Mouse (Mus musculus) ES-E14 (cell line): Measurements from ENCODE around the gene Epb42. TPM values are rescaled to one million over a fixed set of nuclear protein-coding genes. Genes with fewer than 3 reads are reported as not detected.

Experiments used
- DNase-seq: peaks from one replicate; pipeline ENCODE4 v3.0.0-alpha.2; 2013; ENCODE audit warnings: low read depth, low spot score
- H3K27ac ChIP-seq: 2 replicates; pipeline ENCODE4 v1.5.1; 2012; ENCODE audit warnings: low read depth, mild to moderate bottlenecking, low read length, moderate library complexity, mixed read lengths; ENCODE audit not compliant: poor library complexity, insufficient read depth, severe bottlenecking
- H3K36me3 ChIP-seq: 2 replicates; pipeline ENCODE4 v1.6.1; 2012; ENCODE audit warnings: mild to moderate bottlenecking, low read length, moderate library complexity, mixed read lengths; ENCODE audit not compliant: control insufficient read depth, poor library complexity, insufficient read depth, severe bottlenecking
- H3K4me1 ChIP-seq, 2 experiments: fragments of 150-350 bp in 1 of 2; sonication (generic) in 1 of 2; 2 replicates each; pipeline ENCODE4 v1.6.1; 2012; ENCODE audit warnings: low read length in 2 of 2, mild to moderate bottlenecking in 1 of 2, mixed read lengths in 1 of 2; ENCODE audit not compliant: control insufficient read depth in 2 of 2, insufficient read depth in 2 of 2, poor library complexity in 1 of 2
- H3K4me3 ChIP-seq, 2 experiments: fragments of 150-350 bp in 1 of 2; sonication (generic) in 1 of 2; 2 replicates each; pipeline ENCODE4 v1.5.1; 2012; ENCODE audit warnings: low read length in 2 of 2, low read depth in 1 of 2, mild to moderate bottlenecking in 1 of 2, mixed read lengths in 1 of 2; ENCODE audit not compliant: insufficient read depth in 1 of 2, poor library complexity in 1 of 2, severe bottlenecking in 1 of 2
- H3K9ac ChIP-seq: 2 replicates; pipeline ENCODE4 v1.6.1; 2012; ENCODE audit warnings: low read depth, mild to moderate bottlenecking, low read length, mixed read lengths; ENCODE audit not compliant: poor library complexity, insufficient read depth, severe bottlenecking
- H3K9me3 ChIP-seq: fragments of 150-350 bp; sonication (generic); 2 replicates; pipeline ENCODE4 v1.6.1; 2012; ENCODE audit warnings: low read depth, mild to moderate bottlenecking, low read length; ENCODE audit not compliant: control insufficient read depth, insufficient read depth
- CHD2 ChIP-seq: IDR thresholded peaks from 2 replicates; pipeline ENCODE4 v1.6.1; 2014; ENCODE audit warnings: mild to moderate bottlenecking, low read depth, low read length, inconsistent platforms
- HCFC1 ChIP-seq: IDR thresholded peaks from 2 replicates; pipeline ENCODE4 v1.6.1; 2012; ENCODE audit warnings: low read length, inconsistent platforms, borderline replicate concordance; ENCODE audit not compliant: insufficient read depth
- MAFK ChIP-seq: IDR thresholded peaks from 2 replicates; pipeline ENCODE4 v1.6.1; 2014; ENCODE audit warnings: mild to moderate bottlenecking, low read depth, low read length, inconsistent platforms; ENCODE audit not compliant: insufficient read depth
- ZC3H11A ChIP-seq: IDR thresholded peaks from 2 replicates; pipeline ENCODE4 v1.6.1; 2012; ENCODE audit warnings: low read depth, mild to moderate bottlenecking, inconsistent platforms, low read length, borderline replicate concordance
- ZNF384 ChIP-seq: IDR thresholded peaks from 2 replicates; pipeline ENCODE4 v1.6.1; 2012; ENCODE audit warnings: low read depth, low read length, inconsistent platforms
- in situ Hi-C, 2 experiments: fragments of 600-800 bp; cut with MboI; formaldehyde crosslinking; loops; one replicate each; pipeline ENCODE4 v1.15.1; 2025; ENCODE audit warnings: low sequenced_read_pairs in 2 of 2, inconsistent platforms in 1 of 2; ENCODE audit not compliant: unreplicated experiment in 2 of 2
- total RNA-seq: library from RNA; depleted of rRNA; stranded (reverse); fragments of 300-350 nt; gene quantifications from 2 replicates; pipeline ENCODE4 v1.2.3, GENCODE M21; 2012

The Epb42 gene
- total RNA-seq, 1 experiment: not detected

GRCm38 (mm10) chr2:121071871-121072270, 35.0 kb upstream of the Epb42 start:
- no peaks in the 10 kb centered on the region; a peak in 1 of 4 replicates for H3K4me1 ChIP-seq
- H3K36me3 ChIP-seq: no peaks in the 10 kb centered on the region
- no peaks in the 10 kb centered on the region for H3K9me3 ChIP-seq
- no peak for TF ChIP-seq ZC3H11A
- TF ChIP-seq CHD2: no peak
- no peak for TF ChIP-seq ZNF384
- no peak for TF ChIP-seq HCFC1
- TF ChIP-seq MAFK: no peak
- no peak overlapping the region for H3K4me3 ChIP-seq
- H3K9ac ChIP-seq: no peak overlapping the region
- no peak overlapping the region for H3K27ac ChIP-seq
- peak; percentile 19 for DNase-seq
- in situ Hi-C loops: no loop called here

GRCm38 (mm10) chr2:121069506-121069905, 32.6 kb upstream of the Epb42 start:
- Histone ChIP-seq H3K4me3 (no peak overlapping the region), H3K36me3 (no peaks in the 10 kb centered on the region), H3K27ac (no peak overlapping the region), H3K4me1 (no peaks in the 10 kb centered on the region; a peak in 1 of 4 replicates), H3K9me3 (no peaks in the 10 kb centered on the region), H3K9ac (no peak overlapping the region)
- in situ Hi-C loops: no loop called here
- no peak for DNase-seq
- no peak for TF ChIP-seq ZC3H11A
- no peak for TF ChIP-seq MAFK
- no peak for TF ChIP-seq ZNF384
- no peak for TF ChIP-seq CHD2
- TF ChIP-seq HCFC1: no peak

- no peaks in the 10 kb centered on the region for H3K36me3 ChIP-seq
- no peak for DNase-seq
- H3K27ac ChIP-seq: no peak overlapping the region
- no peaks in the 10 kb centered on the region for H3K9me3 ChIP-seq
- TF ChIP-seq CHD2 (no peak), ZNF384 (no peak), MAFK (no peak), ZC3H11A (no peak), HCFC1 (no peak)
- no peak overlapping the region for H3K4me3 ChIP-seq
- in situ Hi-C loops: no loop called here
- no peak overlapping the region for H3K9ac ChIP-seq
- no peaks in the 10 kb centered on the region for H3K4me1 ChIP-seq
These were observed 30.2 kb upstream of the Epb42 start for GRCm38 (mm10) chr2:121067116-121067515.

GRCm38 (mm10) chr2:121061315-121061714, 24.4 kb upstream of the Epb42 start:
- no peak for DNase-seq
- in situ Hi-C loops: no loop called here
- Histone ChIP-seq H3K4me3 (no peak overlapping the region), H3K4me1 (no peaks in the 10 kb centered on the region), H3K9me3 (no peaks in the 10 kb centered on the region), H3K9ac (no peak overlapping the region), H3K27ac (no peak overlapping the region), H3K36me3 (no peaks in the 10 kb centered on the region)
- TF ChIP-seq ZNF384 (no peak), HCFC1 (no peak), ZC3H11A (no peak)

GRCm38 (mm10) chr2:121057997-121058396, 21.1 kb upstream of the Epb42 start:
- DNase-seq: no peak
- in situ Hi-C loops: no loop called here
- TF ChIP-seq ZNF384 (no peak), ZC3H11A (no peak), CHD2 (no peak), HCFC1 (no peak), MAFK (no peak)
- Histone ChIP-seq H3K4me3 (no peak overlapping the region), H3K36me3 (no peaks in the 10 kb centered on the region), H3K9me3 (no peaks in the 10 kb centered on the region), H3K27ac (no peak overlapping the region), H3K4me1 (no peaks in the 10 kb centered on the region), H3K9ac (no peak overlapping the region)
